Mouse (Mus musculus): ENCODE results near the gene Epp13. TPM values are rescaled to one million over a fixed set of nuclear protein-coding genes. Genes with fewer than 3 reads are reported as not detected.
A peak's percentile ranks its signal among the peaks of the same experiment; 100 is the strongest.
"Not testable (repeated sequence)": the region's sequence is repeated elsewhere in the genome, so short reads cannot be mapped to it uniquely, and the experiment has no call there.

Epp13 gene
- polyA plus RNA-seq, 1 experiment from 2014 or later, result not detected

GRCm38 (mm10) chr7:6258232-6259220 lies 6.0 kb downstream of the Epp13 start:
- WGBS, result 41% methylated on average over 16 of the region's 16 CpGs
- Histone ChIP-seq H3K27me3 (replicated peaks) (no peaks in the 10 kb centered on the region), H3K9me3 (no peaks in the 10 kb centered on the region), H3K9ac (no peak overlapping the region), H3K4me3 (replicated peaks) (no peak overlapping the region), H3K27ac (no peak overlapping the region), H3K36me3 (no peaks in the 10 kb centered on the region), H3K4me1 (replicated peaks) (no peaks in the 10 kb centered on the region), H3K4me2 (replicated peaks) (no peak overlapping the region)
- ATAC-seq, result no peak

GRCm38 (mm10) chr7:6260004-6260403 lies 7.5 kb downstream of the Epp13 start:
- not testable (repeated sequence) for ATAC-seq, H3K9me3 ChIP-seq
- WGBS, result 61% methylated on average over 2 of the region's 2 CpGs

GRCm38 (mm10) chr7:6262120-6262519 lies 9.6 kb downstream of the Epp13 start:
- Histone ChIP-seq H3K4me2 (replicated peaks) (no peak overlapping the region), H3K4me3 (replicated peaks) (no peak overlapping the region), H3K27ac (no peak overlapping the region), H3K9me3 (no peaks in the 10 kb centered on the region), H3K27me3 (replicated peaks) (no peaks in the 10 kb centered on the region), H3K36me3 (no peaks in the 10 kb centered on the region), H3K4me1 (replicated peaks) (no peaks in the 10 kb centered on the region), H3K9ac (no peak overlapping the region)
- WGBS, result 77% methylated on average over 3 of the region's 3 CpGs
- no peak for ATAC-seq

More at GRCm38 (mm10) chr7:6260004-6260403, 7.5 kb downstream of the Epp13 start:
- not testable (repeated sequence) for H3K4me2 ChIP-seq (replicated peaks); H3K27me3 ChIP-seq (replicated peaks); H3K4me3 ChIP-seq (replicated peaks); H3K4me1 ChIP-seq (replicated peaks); H3K36me3 ChIP-seq; H3K27ac ChIP-seq; H3K9ac ChIP-seq

GRCm38 (mm10) chr7:6262984-6263383 lies 10.5 kb downstream of the Epp13 start:
- H3K27me3 ChIP-seq (replicated peaks), result no peaks in the 10 kb centered on the region
- H3K4me2 ChIP-seq (replicated peaks), result no peak overlapping the region
- no peak for ATAC-seq
- H3K36me3 ChIP-seq, result no peaks in the 10 kb centered on the region
- no peak overlapping the region for H3K4me3 ChIP-seq (replicated peaks)
- no peak overlapping the region for H3K27ac ChIP-seq
- no peaks in the 10 kb centered on the region for H3K4me1 ChIP-seq (replicated peaks)
- WGBS, result 78% methylated on average over 4 of the region's 4 CpGs
- H3K9me3 ChIP-seq, result no peaks in the 10 kb centered on the region
- H3K9ac ChIP-seq, result no peak overlapping the region

GRCm38 (mm10) chr7:6265695-6266094 lies 13.2 kb downstream of the Epp13 start:
- H3K9me3 ChIP-seq, result no peaks in the 10 kb centered on the region
- no peaks in the 10 kb centered on the region for H3K36me3 ChIP-seq
- no peak for ATAC-seq
- no peaks in the 10 kb centered on the region for H3K4me1 ChIP-seq (replicated peaks)
- no peak overlapping the region for H3K9ac ChIP-seq
- H3K4me2 ChIP-seq (replicated peaks), result no peak overlapping the region
- H3K4me3 ChIP-seq (replicated peaks), result no peak overlapping the region
- H3K27ac ChIP-seq, result no peak overlapping the region
- 63% methylated on average over 8 of the region's 8 CpGs for WGBS
- no peaks in the 10 kb centered on the region for H3K27me3 ChIP-seq (replicated peaks)

- no peaks in the 10 kb centered on the region for H3K36me3 ChIP-seq
- H3K4me2 ChIP-seq (replicated peaks), result no peak overlapping the region
- WGBS, result 11% methylated on average over 3 of the region's 3 CpGs
- no peak overlapping the region for H3K4me3 ChIP-seq (replicated peaks)
- H3K9me3 ChIP-seq, result no peaks in the 10 kb centered on the region
- no peak overlapping the region for H3K27ac ChIP-seq
- ATAC-seq, result peak; percentile 21; the same call in 1 of the 2 replicates
- no peak overlapping the region for H3K9ac ChIP-seq
- no peaks in the 10 kb centered on the region for H3K4me1 ChIP-seq (replicated peaks)
- no peaks in the 10 kb centered on the region for H3K27me3 ChIP-seq (replicated peaks)
These were observed 25.4 kb downstream of the Epp13 start for GRCm38 (mm10) chr7:6277906-6278305.

GRCm38 (mm10) chr7:6282749-6283148 lies 30.2 kb downstream of the Epp13 start:
- no peaks in the 10 kb centered on the region for H3K36me3 ChIP-seq
- H3K4me3 ChIP-seq (replicated peaks), result peak overlapping the region; percentile 52
- peaks cover 10% of the 10 kb centered on the region for H3K4me1 ChIP-seq (replicated peaks)
- H3K9me3 ChIP-seq, result no peaks in the 10 kb centered on the region
- H3K27me3 ChIP-seq (replicated peaks), result no peaks in the 10 kb centered on the region
- ATAC-seq, result peak; percentile 0; the same call in 1 of the 2 replicates
- 0 out of 2 replicates have a peak overlapping the region, but pooled peaks have one; percentile 61 for H3K27ac ChIP-seq
- peak overlapping the region; percentile 60 for H3K4me2 ChIP-seq (replicated peaks)
- WGBS, result 0% methylated on average over 1 of the region's 1 CpGs
- H3K9ac ChIP-seq, result no peak overlapping the region

- peaks cover 12% of the 10 kb centered on the region for H3K4me1 ChIP-seq (replicated peaks)
- H3K27ac ChIP-seq, result peak overlapping the region; percentile 61
- H3K36me3 ChIP-seq, result no peaks in the 10 kb centered on the region
- H3K4me3 ChIP-seq (replicated peaks), result peak overlapping the region; percentile 52
- peak overlapping the region; percentile 56 for H3K9ac ChIP-seq
- ATAC-seq, result peak; percentile 72
- no peaks in the 10 kb centered on the region for H3K9me3 ChIP-seq
- H3K27me3 ChIP-seq (replicated peaks), result no peaks in the 10 kb centered on the region
- 2% methylated on average over 23 of the region's 23 CpGs for WGBS
- peak overlapping the region; percentile 60 for H3K4me2 ChIP-seq (replicated peaks)
These were observed 31.1 kb downstream of the Epp13 start for GRCm38 (mm10) chr7:6283451-6284075.

GRCm38 (mm10) chr7:6284442-6285012 lies 32.0 kb downstream of the Epp13 start:
- ATAC-seq, result no peak
- no peaks in the 10 kb centered on the region for H3K36me3 ChIP-seq
- H3K27me3 ChIP-seq (replicated peaks), result no peaks in the 10 kb centered on the region
- H3K9me3 ChIP-seq, result no peaks in the 10 kb centered on the region
- no peak overlapping the region for H3K27ac ChIP-seq
- 88% methylated on average over 4 of the region's 4 CpGs for WGBS
- peaks cover 12% of the 10 kb centered on the region for H3K4me1 ChIP-seq (replicated peaks)
- H3K9ac ChIP-seq, result no peak overlapping the region
- no peak overlapping the region for H3K4me2 ChIP-seq (replicated peaks)
- no peak overlapping the region for H3K4me3 ChIP-seq (replicated peaks)

- H3K27me3 ChIP-seq (replicated peaks), result no peaks in the 10 kb centered on the region
- no peaks in the 10 kb centered on the region for H3K9me3 ChIP-seq
- no peak overlapping the region for H3K9ac ChIP-seq
- H3K4me3 ChIP-seq (replicated peaks), result no peak overlapping the region
- peak overlapping the region; percentile 61; the same call in 1 of the 2 replicates for H3K4me2 ChIP-seq (replicated peaks)
- no peak overlapping the region; the same call in 1 of the 2 replicates for H3K27ac ChIP-seq
- H3K36me3 ChIP-seq, result no peaks in the 10 kb centered on the region
- H3K4me1 ChIP-seq (replicated peaks), result peaks cover 12% of the 10 kb centered on the region
- WGBS, result 88% methylated on average over 6 of the region's 6 CpGs
- no peak for ATAC-seq
These were observed 32.9 kb downstream of the Epp13 start for GRCm38 (mm10) chr7:6285366-6285765.

GRCm38 (mm10) chr7:6285842-6286705 lies 33.6 kb downstream of the Epp13 start, which contains the start of gene Zfp667:
Zfp667 (plus strand) TSS chr7:6286579.
- Histone ChIP-seq H3K4me1 (replicated peaks) (peaks cover 12% of the 10 kb centered on the region), H3K9me3 (no peaks in the 10 kb centered on the region), H3K4me2 (replicated peaks) (peak within 1 kb of the TSS; percentile 61), H3K36me3 (no peaks in the 10 kb centered on the region), H3K27ac (peak within 1 kb of the TSS; percentile 42; the same call in 1 of the 2 replicates), H3K4me3 (replicated peaks) (peak within 1 kb of the TSS; percentile 41), H3K9ac (peak within 1 kb of the TSS; percentile 41), H3K27me3 (replicated peaks) (no peaks in the 10 kb centered on the region)
- peak; percentile 86 for ATAC-seq
- 2% methylated on average over 50 of the region's 50 CpGs for WGBS

All from intestine, embryonic 15.5 days (tissue).